Mouse (Mus musculus) kidney, postnatal 25 days (tissue): ENCODE results near the gene Kmt5b.

Source experiments
- DNase-seq, 2 experiments: peaks; one replicate each; pipeline ENCODE4 v3.0.0; 2021; ENCODE audit warnings: mixed read lengths in 2 of 2

Gene Kmt5b

GRCm38 (mm10) chr19:3844836-3845235 lies 77.6 kb downstream of the Kmt5b start:
- no peak for DNase-seq

DNA sequence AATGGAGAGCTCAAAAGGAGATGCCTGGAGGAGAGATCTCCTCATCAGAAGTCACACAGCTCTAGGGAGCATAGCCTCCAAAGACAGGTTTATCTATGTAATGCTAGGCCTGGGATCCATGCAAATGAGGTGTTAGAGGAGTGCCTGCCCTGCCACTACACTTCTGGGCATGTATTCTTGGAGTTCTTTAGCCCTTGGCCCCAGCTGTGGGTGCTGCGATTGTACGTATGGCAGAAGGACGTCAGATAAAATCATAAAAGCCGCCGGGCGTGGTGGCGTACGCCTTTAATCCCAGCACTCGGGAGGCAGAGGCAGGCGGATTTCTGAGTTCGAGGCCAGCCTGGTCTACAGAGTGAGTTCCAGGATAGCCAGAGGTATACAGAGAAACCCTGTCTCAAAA lies 78.1 kb downstream of the Kmt5b start:
- DNase-seq = no peak

DNA sequence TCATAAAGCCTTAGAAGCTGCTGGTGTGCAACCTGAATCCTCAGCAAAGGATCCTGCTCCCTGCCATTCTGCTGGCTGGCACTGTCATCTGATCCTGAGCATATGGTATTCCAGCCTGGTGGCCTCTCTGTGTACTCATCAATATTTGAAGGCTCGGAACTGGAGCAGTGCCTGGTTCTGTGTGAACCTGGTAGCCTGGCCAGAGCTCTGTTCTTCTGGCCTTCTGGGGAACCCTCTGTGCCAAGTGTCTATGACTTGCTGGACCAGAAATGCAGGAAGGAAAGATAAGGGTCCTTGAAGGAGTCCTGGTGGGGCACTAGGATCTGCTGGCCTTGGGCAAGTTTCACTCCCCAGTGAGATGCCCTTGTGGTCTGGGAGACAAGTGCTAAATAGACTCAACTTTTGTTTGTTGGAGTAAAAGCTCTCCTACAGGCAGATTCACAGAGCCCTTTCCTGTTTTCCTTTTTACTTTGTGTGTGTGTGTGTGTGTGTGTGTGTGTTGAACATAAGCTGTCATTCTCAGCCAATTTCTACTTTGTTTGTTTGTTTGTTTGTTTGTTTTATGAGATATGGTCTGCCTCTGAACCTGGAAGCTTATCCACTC lies 78.7 kb downstream of the Kmt5b start:
- DNase-seq = no peak

DNA sequence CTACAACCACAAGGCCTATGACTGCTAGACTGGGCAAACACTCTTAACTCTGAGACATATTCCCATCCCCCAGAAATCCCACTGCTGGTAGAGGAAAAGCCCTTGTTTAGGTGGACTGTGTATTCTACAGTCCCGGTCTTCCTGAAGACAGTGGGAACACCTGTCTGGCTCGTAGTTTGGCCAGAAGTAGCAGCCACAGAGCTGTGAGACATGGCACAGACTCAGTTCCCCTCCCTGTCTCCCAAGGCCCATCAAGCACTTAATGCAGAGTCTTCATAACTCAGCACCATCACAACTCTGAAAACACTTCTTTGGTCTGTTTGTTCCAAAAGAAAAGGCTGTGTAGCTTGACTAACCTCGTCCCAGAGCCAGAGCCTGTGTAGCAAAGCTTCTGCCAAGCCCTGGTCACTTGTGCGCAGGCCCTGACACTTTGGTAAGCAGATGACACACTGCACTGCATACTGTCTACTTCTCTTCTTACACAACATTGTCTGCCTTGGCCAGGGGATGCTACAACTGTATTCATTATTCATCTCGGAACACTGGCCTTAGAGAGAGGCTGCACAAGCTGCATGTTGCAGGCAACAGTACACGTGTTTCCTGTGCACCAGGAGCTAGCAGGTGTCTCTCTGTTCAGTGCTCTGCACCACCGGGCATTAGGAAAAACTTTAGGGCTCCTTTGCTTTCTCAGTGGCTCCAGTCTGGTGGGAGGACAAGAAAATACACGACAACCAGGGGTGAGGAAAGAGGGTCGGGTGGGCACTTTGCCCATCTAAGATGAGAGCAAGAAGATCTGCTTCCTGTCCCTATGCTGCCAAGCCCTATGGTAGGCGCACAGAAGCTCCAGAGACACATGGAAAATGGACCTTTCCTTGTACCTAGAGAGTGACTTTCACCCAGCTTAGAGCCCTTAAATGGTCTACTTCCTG lies 79.7 kb downstream of the Kmt5b start:
- no peak for DNase-seq

GRCm38 (mm10) chr19:3847711-3848110 lies 80.5 kb downstream of the Kmt5b start:
- DNase-seq = no peak

- DNase-seq = peak; percentile 51 to 74
These were observed 81.1 kb downstream of the Kmt5b start for GRCm38 (mm10) chr19:3848207-3848808.

GRCm38 (mm10) chr19:3849251-3849650 lies 82.0 kb downstream of the Kmt5b start:
- no peak for DNase-seq

- DNase-seq = peak in 1 of 2 experiments; percentile 50
These were observed 82.9 kb downstream of the Kmt5b start for GRCm38 (mm10) chr19:3850076-3850475.

GRCm38 (mm10) chr19:3850847-3851469 lies 83.7 kb downstream of the Kmt5b start:
- peak; percentile 90 to 94 for DNase-seq

GRCm38 (mm10) chr19:3851502-3851962 lies 84.3 kb downstream of the Kmt5b start, which contains the start of gene Chka:
Gene Chka, plus strand, starts transcription at chr19:3851773.
- DNase-seq = peak; percentile 97 to 99

DNA sequence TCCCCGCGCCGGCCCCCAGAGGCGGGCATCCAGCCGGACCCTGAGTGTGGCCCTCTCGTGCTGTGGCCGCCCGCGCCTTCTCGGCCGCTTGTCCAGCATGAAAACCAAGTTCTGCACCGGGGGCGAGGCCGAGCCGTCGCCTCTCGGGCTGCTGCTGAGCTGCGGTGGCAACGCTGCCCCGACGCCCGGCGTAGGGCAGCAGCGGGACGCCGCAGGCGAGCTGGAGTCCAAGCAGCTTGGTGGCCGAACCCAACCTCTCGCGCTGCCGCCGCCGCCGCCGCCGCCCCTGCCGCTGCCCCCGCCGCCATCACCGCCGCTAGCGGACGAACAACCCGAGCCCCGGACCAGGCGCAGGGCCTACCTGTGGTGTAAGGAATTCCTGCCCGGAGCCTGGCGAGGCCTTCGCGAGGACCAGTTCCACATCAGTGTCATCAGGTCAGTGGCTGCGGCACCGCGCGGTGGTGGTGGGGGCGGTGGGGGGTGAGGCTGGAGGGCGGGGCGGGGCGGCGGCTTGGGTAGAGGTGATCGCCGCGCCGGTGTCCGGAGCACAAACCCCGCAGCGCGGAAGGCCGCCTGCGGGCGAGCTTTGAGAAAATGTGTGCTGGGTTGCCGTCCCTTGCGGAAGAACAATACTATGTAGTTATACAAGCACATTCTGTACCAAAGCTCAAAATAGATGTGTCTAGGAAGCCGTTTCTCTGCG lies 84.9 kb downstream of the Kmt5b start:
- DNase-seq = peak; percentile 47 to 78

- DNase-seq = no peak
These were observed 85.9 kb downstream of the Kmt5b start for GRCm38 (mm10) chr19:3853121-3853520.

DNA sequence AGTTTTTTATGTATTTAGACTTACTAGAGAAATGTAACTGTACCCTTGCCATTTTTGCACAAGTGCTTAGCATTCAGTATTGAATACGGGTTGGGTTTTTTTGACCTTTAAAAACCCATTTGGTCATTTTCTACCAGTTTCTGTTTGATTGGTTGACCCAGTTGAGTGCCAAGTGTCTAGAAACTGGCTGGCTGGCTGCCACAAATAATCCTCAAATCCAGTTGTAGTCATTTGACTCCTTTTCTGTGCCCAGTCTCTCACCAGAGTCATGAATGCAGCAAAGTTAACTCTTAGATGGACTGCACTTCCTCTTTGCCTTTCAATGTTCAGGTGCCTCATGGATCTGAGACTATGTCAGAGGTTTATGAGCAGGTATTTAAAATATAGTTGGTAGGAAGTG lies 86.7 kb downstream of the Kmt5b start:
- DNase-seq = peak; percentile 65 to 71

DNA sequence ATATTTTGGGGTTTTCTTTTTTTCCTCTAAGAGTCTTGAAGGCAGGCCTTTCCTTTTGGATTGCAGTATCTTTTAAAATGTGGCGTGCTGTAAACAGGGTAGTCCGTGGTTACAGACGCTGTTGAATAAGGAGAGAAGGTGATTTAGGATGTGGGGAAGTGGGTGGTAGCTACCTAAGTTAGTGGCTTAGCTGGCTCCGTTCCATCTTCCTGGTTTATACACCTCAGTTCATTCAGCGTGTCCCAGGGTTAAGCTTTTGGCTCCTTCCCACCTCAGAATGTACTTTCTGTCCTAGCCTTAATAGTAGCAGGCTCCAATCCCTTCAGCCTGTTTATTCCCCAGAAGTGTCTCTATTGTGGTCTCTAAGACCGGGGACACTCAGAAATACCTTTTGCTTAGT lies 87.9 kb downstream of the Kmt5b start:
- DNase-seq = peak; percentile 67 to 73

GRCm38 (mm10) chr19:3855601-3856000 lies 88.4 kb downstream of the Kmt5b start:
- peak; percentile 54 to 63 for DNase-seq

DNA sequence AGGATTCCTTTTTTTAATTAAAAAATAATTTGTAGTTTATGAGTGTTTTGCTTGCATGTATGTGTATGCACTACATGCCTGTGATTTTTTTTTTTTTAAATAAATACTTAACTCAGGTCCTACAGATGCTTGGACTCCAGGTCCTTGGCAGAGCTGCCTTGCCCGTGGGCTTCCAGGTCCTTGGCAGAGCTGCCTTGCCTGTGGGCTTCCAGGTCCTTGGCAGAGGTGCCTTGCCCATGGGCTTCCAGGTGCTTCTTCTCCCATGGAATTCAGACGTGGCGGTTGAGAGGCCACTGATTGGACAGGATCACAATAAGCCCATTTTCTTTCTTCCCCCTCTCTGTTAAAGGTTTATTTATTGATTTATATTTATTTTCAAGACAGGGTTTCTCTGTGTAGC lies 90.0 kb downstream of the Kmt5b start:
- DNase-seq = no peak

- no peak for DNase-seq
These were observed 95.5 kb downstream of the Kmt5b start for GRCm38 (mm10) chr19:3862713-3863112.

GRCm38 (mm10) chr19:3864960-3865359 lies 97.7 kb downstream of the Kmt5b start:
- no peak for DNase-seq
